Mouse (Mus musculus): Measurements from ENCODE around the gene Dmap1. TPM values are rescaled to one million over a fixed set of nuclear protein-coding genes. Genes with fewer than 3 reads are reported as not detected.

Dmap1 gene
- polyA plus RNA-seq, 1 experiment from 2014 or later: 46.6 TPM

DNA sequence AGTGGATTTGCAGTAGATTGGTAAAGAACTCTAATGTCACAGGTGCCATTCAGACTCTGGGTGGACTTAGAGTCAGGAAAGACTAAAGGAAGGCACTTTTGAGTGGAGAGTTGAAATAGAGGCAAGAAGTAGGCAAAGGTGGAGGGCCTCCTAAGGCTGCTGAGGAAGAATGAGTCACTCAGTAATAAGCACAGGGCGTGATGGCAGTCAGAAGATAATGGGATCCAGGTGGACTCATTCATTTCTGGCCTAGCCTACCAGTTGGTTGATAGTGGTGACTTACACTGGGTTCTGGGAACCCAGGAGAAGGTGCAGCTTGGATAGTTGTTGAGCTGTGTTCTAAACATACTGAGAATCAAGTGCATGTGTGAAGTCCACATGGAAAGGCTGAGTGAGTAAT, 40.3 kb downstream of the Dmap1 start:
- no peak for TF ChIP-seq CTCF (IDR thresholded peaks at IDR 0.05; ENCODE audit: low read depth)
- Histone ChIP-seq H3K27me3 (ENCODE audit: insufficient read depth, low read length) (no peaks in the 10 kb centered on the region), H3K4me1 (replicated peaks; ENCODE audit: insufficient read depth, low read length) (0 out of 2 replicates have a peak, but pooled peaks cover 6% of the 10 kb centered on the region), H3K36me3 (ENCODE audit: insufficient read depth, low read length) (0 out of 2 replicates have a peak, but pooled peaks cover 4% of the 10 kb centered on the region), H3K9me3 (replicated peaks; ENCODE audit: low read length) (no peaks in the 10 kb centered on the region), H3K9ac (ENCODE audit: low read depth, low read length) (no peak overlapping the region), H3K27ac (no peak overlapping the region), H3K4me3 (replicated peaks; ENCODE audit: low read depth, low read length) (no peak overlapping the region), H3K4me2 (ENCODE audit: low read length) (no peak overlapping the region)
- 93% methylated on average over 1 of the region's 1 CpGs for WGBS
- no peak for DNase-seq (ENCODE audit: low spot score)
- no peak for ATAC-seq (replicated peaks; ENCODE audit: low FRiP score, low read depth)

DNA sequence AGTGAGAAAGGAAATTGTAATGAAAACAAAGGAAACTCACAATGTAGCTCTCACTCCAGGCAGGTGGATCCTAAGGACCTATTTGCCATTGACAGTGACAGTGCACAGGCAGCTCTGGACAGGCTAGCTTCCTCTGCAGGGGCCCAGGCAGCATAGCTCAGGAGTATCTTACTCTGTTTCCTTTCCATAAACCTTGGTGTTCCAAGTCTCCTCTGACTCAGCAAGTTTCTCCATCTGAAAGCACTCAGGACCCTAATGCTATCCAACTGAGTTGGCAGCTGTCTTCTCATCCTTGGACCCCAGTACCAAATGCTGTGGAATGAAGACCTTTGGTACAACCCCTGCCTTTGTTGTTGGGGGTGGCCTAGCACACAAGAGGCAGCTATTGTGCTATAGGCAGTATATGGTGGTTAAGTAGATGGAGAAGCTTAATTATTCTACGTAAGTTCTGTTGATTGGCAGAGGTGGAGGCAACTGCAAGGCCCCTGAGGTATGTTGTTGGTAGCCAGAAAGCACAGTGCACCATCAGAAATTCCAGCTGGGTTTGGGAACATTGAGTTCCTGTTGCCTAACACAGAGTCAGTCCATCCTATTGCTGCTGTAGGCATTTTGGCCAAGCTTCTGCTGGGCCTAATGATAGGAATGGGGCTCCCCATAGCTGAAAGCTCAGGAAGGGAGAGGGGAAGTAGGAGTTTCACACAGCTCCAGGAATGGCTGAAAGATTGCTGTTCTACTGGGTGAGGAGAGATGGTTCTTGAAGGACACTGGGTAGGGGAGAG, 41.0 kb downstream of the Dmap1 start:
- 100% methylated on average over 1 of the region's 1 CpGs for WGBS
- H3K4me1 ChIP-seq (replicated peaks; ENCODE audit: insufficient read depth, low read length): 0 out of 2 replicates have a peak, but pooled peaks cover 6% of the 10 kb centered on the region
- DNase-seq (ENCODE audit: low spot score) (no peak), ATAC-seq (replicated peaks; ENCODE audit: low FRiP score, low read depth) (no peak)
- H3K9me3 ChIP-seq (replicated peaks; ENCODE audit: low read length): no peaks in the 10 kb centered on the region
- no peak overlapping the region for H3K4me3 ChIP-seq (replicated peaks; ENCODE audit: low read depth, low read length)
- H3K9ac ChIP-seq (ENCODE audit: low read depth, low read length): no peak overlapping the region
- H3K4me2 ChIP-seq (ENCODE audit: low read length): no peak overlapping the region
- no peaks in the 10 kb centered on the region for H3K27me3 ChIP-seq (ENCODE audit: insufficient read depth, low read length)
- H3K36me3 ChIP-seq (ENCODE audit: insufficient read depth, low read length): 0 out of 2 replicates have a peak, but pooled peaks cover 4% of the 10 kb centered on the region
- no peak overlapping the region for H3K27ac ChIP-seq
- TF ChIP-seq CTCF (IDR thresholded peaks at IDR 0.05; ENCODE audit: low read depth): no peak

DNA sequence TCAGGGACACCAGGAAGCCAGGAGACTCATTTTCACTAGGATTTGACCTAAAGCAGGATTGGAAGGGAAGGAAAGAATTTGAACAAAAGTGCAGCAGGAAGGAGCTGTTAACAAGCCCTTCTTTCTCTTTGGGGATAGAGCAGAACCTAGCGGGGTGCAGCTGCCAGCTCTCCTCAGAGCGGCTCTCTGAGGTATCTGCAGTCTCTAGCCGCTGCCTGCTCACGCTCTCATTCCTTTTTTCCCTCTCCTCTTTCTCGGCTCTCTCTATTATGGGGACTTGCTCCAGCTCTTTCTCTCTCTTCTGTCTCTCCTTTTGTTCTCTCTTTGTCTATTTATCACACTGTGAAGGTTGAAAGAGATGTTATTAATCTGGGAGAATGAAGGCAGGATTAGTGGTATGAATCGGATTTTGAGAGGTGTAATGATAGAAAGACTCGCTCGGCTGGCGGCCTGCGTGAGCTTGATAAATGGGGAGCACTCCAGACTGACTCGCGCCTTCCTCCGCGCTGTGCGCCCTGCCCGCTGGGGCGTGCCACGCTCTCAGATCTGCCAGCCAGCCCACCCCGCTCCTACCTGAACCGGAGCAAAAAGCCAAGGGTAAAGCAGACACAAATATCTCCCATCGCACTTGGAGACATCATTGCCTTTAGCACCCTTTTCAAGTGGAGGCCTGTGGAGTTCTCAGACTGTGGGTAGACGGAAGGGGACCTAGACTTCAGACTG, 45.0 kb downstream of the Dmap1 start:
- H3K27ac ChIP-seq: no peak overlapping the region
- DNase-seq (ENCODE audit: low spot score): no peak
- no peaks in the 10 kb centered on the region for H3K4me1 ChIP-seq (replicated peaks; ENCODE audit: insufficient read depth, low read length)
- no peak overlapping the region for H3K4me3 ChIP-seq (replicated peaks; ENCODE audit: low read depth, low read length)
- TF ChIP-seq CTCF (IDR thresholded peaks at IDR 0.05; ENCODE audit: low read depth): no peak
- no peaks in the 10 kb centered on the region for H3K9me3 ChIP-seq (replicated peaks; ENCODE audit: low read length)
- H3K27me3 ChIP-seq (ENCODE audit: insufficient read depth, low read length): no peaks in the 10 kb centered on the region
- H3K4me2 ChIP-seq (ENCODE audit: low read length): no peak overlapping the region
- no peak overlapping the region for H3K9ac ChIP-seq (ENCODE audit: low read depth, low read length)
- 0 out of 2 replicates have a peak, but pooled peaks cover 4% of the 10 kb centered on the region for H3K36me3 ChIP-seq (ENCODE audit: insufficient read depth, low read length)
- no peak for ATAC-seq (replicated peaks; ENCODE audit: low FRiP score, low read depth)
- WGBS: 56% methylated on average over 22 of the region's 22 CpGs

DNA sequence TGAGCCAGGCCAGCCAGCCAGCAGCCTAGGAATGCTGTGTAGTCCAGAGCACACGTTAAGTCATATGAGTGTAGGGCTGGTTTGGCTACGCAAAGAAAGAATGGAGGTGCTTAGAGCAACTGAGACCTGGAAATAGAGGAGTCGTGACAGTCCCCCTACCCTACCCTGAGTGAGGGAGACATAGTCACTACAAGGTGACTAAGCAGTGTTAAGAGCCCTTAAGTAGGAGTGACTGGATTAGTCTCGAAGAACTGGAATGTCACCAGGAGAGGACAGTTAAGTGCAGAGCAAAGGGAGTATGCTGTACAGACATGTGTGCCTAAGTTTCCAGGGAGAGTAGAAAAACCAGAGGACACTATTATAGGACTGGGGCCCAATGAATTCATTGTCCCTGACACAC, 45.9 kb downstream of the Dmap1 start:
- no peaks in the 10 kb centered on the region for H3K9me3 ChIP-seq (replicated peaks; ENCODE audit: low read length)
- H3K4me3 ChIP-seq (replicated peaks; ENCODE audit: low read depth, low read length): no peak overlapping the region
- H3K27ac ChIP-seq: no peak overlapping the region
- H3K4me2 ChIP-seq (ENCODE audit: low read length): no peak overlapping the region
- H3K9ac ChIP-seq (ENCODE audit: low read depth, low read length): no peak overlapping the region
- WGBS: 82% methylated on average over 4 of the region's 4 CpGs
- TF ChIP-seq CTCF (IDR thresholded peaks at IDR 0.05; ENCODE audit: low read depth): no peak
- 0 out of 2 replicates have a peak, but pooled peaks cover 2% of the 10 kb centered on the region for H3K36me3 ChIP-seq (ENCODE audit: insufficient read depth, low read length)
- H3K27me3 ChIP-seq (ENCODE audit: insufficient read depth, low read length): no peaks in the 10 kb centered on the region
- DNase-seq (ENCODE audit: low spot score) (no peak), ATAC-seq (replicated peaks; ENCODE audit: low FRiP score, low read depth) (no peak)
- H3K4me1 ChIP-seq (replicated peaks; ENCODE audit: insufficient read depth, low read length): no peaks in the 10 kb centered on the region

DNA sequence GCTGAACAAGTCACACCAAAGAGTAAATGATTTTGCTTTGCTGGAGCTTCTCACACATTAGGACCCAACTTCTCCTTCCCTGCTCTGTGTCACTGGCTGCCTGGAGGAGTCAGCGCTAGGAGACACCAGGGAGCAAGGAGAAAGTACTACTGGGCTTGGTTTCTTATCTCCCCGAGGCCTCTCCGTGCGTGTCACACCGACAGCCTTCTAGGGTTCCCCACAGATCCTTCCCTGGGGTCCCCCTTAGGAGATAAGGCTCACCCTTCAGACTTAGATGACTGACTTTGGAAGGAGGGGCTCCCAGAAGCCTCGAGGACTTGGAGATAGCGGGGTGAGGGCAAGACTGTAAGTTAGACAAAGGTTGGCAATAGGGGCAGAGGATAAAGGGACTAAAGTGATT, 47.4 kb downstream of the Dmap1 start:
- H3K36me3 ChIP-seq (ENCODE audit: insufficient read depth, low read length): no peaks in the 10 kb centered on the region
- H3K4me2 ChIP-seq (ENCODE audit: low read length): no peak overlapping the region
- no peaks in the 10 kb centered on the region for H3K9me3 ChIP-seq (replicated peaks; ENCODE audit: low read length)
- WGBS: 88% methylated on average over 7 of the region's 7 CpGs
- DNase-seq (ENCODE audit: low spot score) (no peak), ATAC-seq (replicated peaks; ENCODE audit: low FRiP score, low read depth) (no peak)
- H3K4me1 ChIP-seq (replicated peaks; ENCODE audit: insufficient read depth, low read length): no peaks in the 10 kb centered on the region
- no peaks in the 10 kb centered on the region for H3K27me3 ChIP-seq (ENCODE audit: insufficient read depth, low read length)
- TF ChIP-seq CTCF (IDR thresholded peaks at IDR 0.05; ENCODE audit: low read depth): no peak
- no peak overlapping the region for H3K27ac ChIP-seq
- H3K4me3 ChIP-seq (replicated peaks; ENCODE audit: low read depth, low read length): no peak overlapping the region
- H3K9ac ChIP-seq (ENCODE audit: low read depth, low read length): no peak overlapping the region

DNA sequence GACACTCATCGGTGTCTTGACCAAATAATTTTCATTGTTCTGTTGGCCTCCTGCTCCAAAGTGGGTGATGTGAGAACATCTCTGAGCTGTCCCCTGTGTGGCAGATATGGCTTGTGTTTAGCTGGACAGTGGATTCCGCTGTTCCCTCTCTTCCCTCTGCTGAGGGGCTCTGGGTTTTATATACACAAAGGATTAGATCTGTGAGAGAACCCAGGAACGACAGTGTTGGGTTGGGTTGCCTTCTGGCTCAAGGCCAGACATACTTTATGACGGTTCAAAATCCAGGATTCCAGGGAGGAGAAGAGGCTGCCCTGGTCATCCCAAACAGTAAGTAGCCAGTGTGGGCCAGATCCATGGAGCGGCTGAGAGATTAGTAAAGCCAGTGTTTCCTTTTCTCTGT, 48.5 kb downstream of the Dmap1 start:
- Histone ChIP-seq H3K4me3 (replicated peaks; ENCODE audit: low read depth, low read length) (no peak overlapping the region), H3K4me2 (ENCODE audit: low read length) (no peak overlapping the region), H3K9me3 (replicated peaks; ENCODE audit: low read length) (no peaks in the 10 kb centered on the region), H3K27me3 (ENCODE audit: insufficient read depth, low read length) (no peaks in the 10 kb centered on the region), H3K4me1 (replicated peaks; ENCODE audit: insufficient read depth, low read length) (no peaks in the 10 kb centered on the region), H3K36me3 (ENCODE audit: insufficient read depth, low read length) (no peaks in the 10 kb centered on the region), H3K9ac (ENCODE audit: low read depth, low read length) (no peak overlapping the region), H3K27ac (no peak overlapping the region)
- ATAC-seq (replicated peaks; ENCODE audit: low FRiP score, low read depth): no peak
- no peak for DNase-seq (ENCODE audit: low spot score)
- no peak for TF ChIP-seq CTCF (IDR thresholded peaks at IDR 0.05; ENCODE audit: low read depth)
- 69% methylated on average over 5 of the region's 5 CpGs for WGBS

Measured in kidney, postnatal 0 days (tissue).